Mouse (Mus musculus) large intestine, adult 2 months (tissue): Measurements from ENCODE around the gene Ckap4. TPM values are rescaled to one million over a fixed set of nuclear protein-coding genes. Genes with fewer than 3 reads are reported as not detected.
A peak's percentile ranks its signal among the peaks of the same experiment; 100 is the strongest.
"Not testable (repeated sequence)": the region's sequence is repeated elsewhere in the genome, so short reads cannot be mapped to it uniquely, and the experiment has no call there.

Source experiments
- DNase-seq: peaks from one replicate; pipeline ENCODE4 v3.0.0-alpha.2; 2012; ENCODE audit warnings: low read depth, low spot score
- WGBS: fragments of 180-500 bp; shearing (Covaris S2); methylation state at CpG from one replicate; pipeline ENCODE4 v1.1.7; 2018; 5-methylcytosine and 5-hydroxymethylcytosine counted together
- polyA plus RNA-seq: library from polyadenylated mRNA; depleted of rRNA; stranded (reverse); fragments of >200 nt; gene quantifications from 2 replicates; pipeline ENCODE4 v1.2.3, GENCODE M21; 2012

Ckap4 gene
- polyA plus RNA-seq, 1 experiment, result 15.9 TPM

- 19% methylated on average over 3 of the region's 3 CpGs for WGBS
- peak; percentile 78 for DNase-seq
Measured at GRCm38 (mm10) chr10:84515512-84515950, 18.3 kb downstream of the Ckap4 start.

- WGBS, result 37% methylated on average over 5 of the region's 5 CpGs
- no peak for DNase-seq
Measured at GRCm38 (mm10) chr10:84514038-84514578, 19.8 kb downstream of the Ckap4 start.

GRCm38 (mm10) chr10:84512766-84513165 lies 21.1 kb downstream of the Ckap4 start:
- DNase-seq, result no peak

- 93% methylated on average over 1 of the region's 1 CpGs for WGBS
- DNase-seq, result no peak
Measured at GRCm38 (mm10) chr10:84508603-84509002, 25.3 kb downstream of the Ckap4 start.

GRCm38 (mm10) chr10:84498867-84499266 lies 35.0 kb downstream of the Ckap4 start:
- WGBS, result 43% methylated on average over 2 of the region's 2 CpGs
- no peak for DNase-seq

GRCm38 (mm10) chr10:84496805-84497204 lies 37.1 kb downstream of the Ckap4 start:
- 75% methylated on average over 2 of the region's 2 CpGs for WGBS
- DNase-seq, result no peak

GRCm38 (mm10) chr10:84494432-84494831 lies 39.4 kb downstream of the Ckap4 start:
- 81% methylated on average over 7 of the region's 7 CpGs for WGBS
- DNase-seq, result no peak

GRCm38 (mm10) chr10:84490115-84490514 lies 43.7 kb downstream of the Ckap4 start:
- 91% methylated on average over 5 of the region's 5 CpGs for WGBS
- no peak for DNase-seq

- 40% methylated on average over 6 of the region's 6 CpGs for WGBS
- DNase-seq, result peak; percentile 32
Measured at GRCm38 (mm10) chr10:84488315-84488714, 45.5 kb downstream of the Ckap4 start.

GRCm38 (mm10) chr10:84484661-84485060 lies 49.2 kb downstream of the Ckap4 start:
- 21% methylated on average over 1 of the region's 1 CpGs for WGBS
- DNase-seq, result no peak

- DNase-seq, result no peak
- WGBS, result 41% methylated on average over 3 of the region's 3 CpGs
Measured at GRCm38 (mm10) chr10:84483553-84483952, 50.3 kb downstream of the Ckap4 start.

GRCm38 (mm10) chr10:84483069-84483468 lies 50.8 kb downstream of the Ckap4 start:
- WGBS, result 82% methylated on average over 2 of the region's 2 CpGs
- no peak for DNase-seq

- WGBS, result 93% methylated on average over 15 of the region's 15 CpGs
- not testable (repeated sequence) for DNase-seq
Measured at GRCm38 (mm10) chr10:84482418-84482817, 51.4 kb downstream of the Ckap4 start.

GRCm38 (mm10) chr10:84481327-84481671 lies 52.6 kb downstream of the Ckap4 start:
- no peak for DNase-seq
- 58% methylated on average over 5 of the region's 5 CpGs for WGBS

- WGBS, result 63% methylated on average over 8 of the region's 8 CpGs
- DNase-seq, result no peak
Measured at GRCm38 (mm10) chr10:84480667-84481326, 53.1 kb downstream of the Ckap4 start.

GRCm38 (mm10) chr10:84480146-84480545 lies 53.7 kb downstream of the Ckap4 start:
- WGBS, result 81% methylated on average over 4 of the region's 4 CpGs
- DNase-seq, result no peak

GRCm38 (mm10) chr10:84477613-84478076 lies 56.2 kb downstream of the Ckap4 start:
- no peak for DNase-seq
- WGBS, result 51% methylated on average over 3 of the region's 3 CpGs

- 81% methylated on average over 4 of the region's 4 CpGs for WGBS
- no peak for DNase-seq
Measured at GRCm38 (mm10) chr10:84477045-84477612, 56.7 kb downstream of the Ckap4 start.
